Mouse (Mus musculus): ENCODE data around the gene Stk40. TPM values are rescaled to one million over a fixed set of nuclear protein-coding genes. Genes with fewer than 3 reads are reported as not detected.

The Stk40 gene
- polyA plus RNA-seq (2015; fragmentation: Nextera tagmentation; extraction: Ambion mirVana): 33.5 and 41.6 TPM in 2 replicates

GRCm38 (mm10) chr4:126103590-126104068, at the start of gene Stk40:
Gene Stk40 (plus strand): TSS chr4:126103957.

GRCm38 (mm10) chr4:126058134-126058996, 45.4 kb upstream of the Stk40 start, which contains the start of gene Oscp1:
Gene Oscp1 (plus strand): TSS chr4:126058565.

GRCm38 (mm10) chr4:126096464-126097111, 7.2 kb upstream of the Stk40 start, which contains the start of gene Lsm10:
Gene Lsm10 (plus strand): TSS chr4:126096623.

GRCm38 (mm10) chr4:126147533-126148160, 43.9 kb downstream of the Stk40 start, which contains the start of gene Eva1b:
Gene Eva1b (plus strand): TSS chr4:126147744.

GRCm38 (mm10) chr4:126163067-126163659, 59.4 kb downstream of the Stk40 start, which contains the start of gene Sh3d21:
Gene Sh3d21 (minus strand): TSS chr4:126163491.

Other genes with a start within 250 kb of the Stk40 start
- 0.43 and 3.8 TPM in 2 replicates for gene Csf3r, start 79.4 kb upstream of the Stk40 start, polyA plus RNA-seq (2015; fragmentation: Nextera tagmentation; extraction: Ambion mirVana)
- gene Mrps15, start 57.0 kb upstream of the Stk40 start, polyA plus RNA-seq (2015; fragmentation: Nextera tagmentation; extraction: Ambion mirVana): 83.3 and 95.8 TPM in 2 replicates
- 5.0 and 6.0 TPM in 2 replicates for gene Oscp1, start 45.4 kb upstream of the Stk40 start, polyA plus RNA-seq (2015; fragmentation: Nextera tagmentation; extraction: Ambion mirVana)
- 47.5 and 48.7 TPM in 2 replicates for gene Lsm10, start 7.3 kb upstream of the Stk40 start, polyA plus RNA-seq (2015; fragmentation: Nextera tagmentation; extraction: Ambion mirVana)
- gene Eva1b, start 43.8 kb downstream of the Stk40 start, polyA plus RNA-seq (2015; fragmentation: Nextera tagmentation; extraction: Ambion mirVana): 58.3 and 65.5 TPM in 2 replicates
- 8.4 and 12.0 TPM in 2 replicates for gene Sh3d21, start 59.5 kb downstream of the Stk40 start, polyA plus RNA-seq (2015; fragmentation: Nextera tagmentation; extraction: Ambion mirVana)
- gene Thrap3, start 98.8 kb downstream of the Stk40 start, polyA plus RNA-seq (2015; fragmentation: Nextera tagmentation; extraction: Ambion mirVana): 91.8 and 105 TPM in 2 replicates
- 26.5 and 29.6 TPM in 2 replicates for gene Map7d1, start 152.4 kb downstream of the Stk40 start, polyA plus RNA-seq (2015; fragmentation: Nextera tagmentation; extraction: Ambion mirVana)
- gene Trappc3, start 158.4 kb downstream of the Stk40 start, polyA plus RNA-seq (2015; fragmentation: Nextera tagmentation; extraction: Ambion mirVana): 79.0 and 81.2 TPM in 2 replicates
- 13.7 and 23.0 TPM in 2 replicates for gene Col8a2, start 182.8 kb downstream of the Stk40 start, polyA plus RNA-seq (2015; fragmentation: Nextera tagmentation; extraction: Ambion mirVana)
- gene Adprhl2, start 217.7 kb downstream of the Stk40 start, polyA plus RNA-seq (2015; fragmentation: Nextera tagmentation; extraction: Ambion mirVana): 40.0 and 41.0 TPM in 2 replicates
- gene Tekt2, start 221.7 kb downstream of the Stk40 start, polyA plus RNA-seq (2015; fragmentation: Nextera tagmentation; extraction: Ambion mirVana): 10.3 and 11.3 TPM in 2 replicates